Comparison of ENCODE assay signal across 12 mouse cellular contexts in genomic region chr7:30327140-30327539, GRCm38 (mm10). TPM values are rescaled to one million over a fixed set of nuclear protein-coding genes. Genes with fewer than 3 reads are reported as not detected.
DNase-seq lines count a peak whose midpoint lies in the region; ATAC-seq lines count a peak whose summit lies in the region.
"Had no signal": no experiment of that assay in that cellular context is flagged by ENCODE, and none has a peak within 500 bp of the region (broad histone marks: within the 10 kb centered on the region; RNA-seq: fewer than 3 reads in every experiment).

No protein-coding gene starts in this region.

- H3K9ac ChIP-seq in midbrain, embryonic 11.5 days (ENCODE audit: low read length), result no peak overlapping the region
- no peak overlapping the region for H3K9ac ChIP-seq in midbrain, embryonic 15.5 days
- H3K9ac ChIP-seq: embryonic facial prominence, embryonic 12.5 days had no signal

- no peaks in the 10 kb centered on the region for H3K9me3 ChIP-seq in heart, embryonic 10.5 days
- H3K9me3 ChIP-seq in midbrain, embryonic 11.5 days (ENCODE audit: control insufficient read depth, low read length), result no peaks in the 10 kb centered on the region
- H3K9me3 ChIP-seq in midbrain, embryonic 15.5 days, result no peaks in the 10 kb centered on the region
- H3K9me3 ChIP-seq: embryonic facial prominence, embryonic 12.5 days had no signal

- H3K4me3 ChIP-seq in heart, embryonic 10.5 days, result no peak overlapping the region
- no peak overlapping the region for H3K4me3 ChIP-seq in midbrain, embryonic 11.5 days (ENCODE audit: low read depth, low read length)
- H3K4me3 ChIP-seq in midbrain, embryonic 15.5 days, result no peak overlapping the region
- H3K4me3 ChIP-seq: embryonic facial prominence, embryonic 12.5 days had no signal

- H3K27me3 ChIP-seq in heart, embryonic 10.5 days (ENCODE audit: insufficient read depth, poor library complexity, severe bottlenecking), result peaks cover 6% of the 10 kb centered on the region; the same call in 1 of the 2 replicates
- H3K27me3 ChIP-seq in midbrain, embryonic 11.5 days (ENCODE audit: control insufficient read depth, insufficient read depth, low read length), result no peaks in the 10 kb centered on the region
- 0 out of 2 replicates have a peak, but pooled peaks cover 6% of the 10 kb centered on the region for H3K27me3 ChIP-seq in midbrain, embryonic 15.5 days (replicated peaks)

- ATAC-seq in midbrain, embryonic 11.5 days (ENCODE audit: low FRiP score), result no peak
- ATAC-seq in midbrain, embryonic 15.5 days (replicated peaks), result no peak

- H3K36me3 ChIP-seq in heart, embryonic 10.5 days, result no peaks in the 10 kb centered on the region
- H3K36me3 ChIP-seq in midbrain, embryonic 11.5 days (ENCODE audit: control insufficient read depth, insufficient read depth, low read length), result no peaks in the 10 kb centered on the region
- H3K36me3 ChIP-seq in midbrain, embryonic 15.5 days (replicated peaks), result no peaks in the 10 kb centered on the region
- H3K36me3 ChIP-seq: embryonic facial prominence, embryonic 12.5 days had no signal

- intact Hi-C loops in heart, postnatal 10 days (cut with DNase I), result no loop called here

- H3K4me1 ChIP-seq in heart, embryonic 10.5 days, result peaks cover 14% of the 10 kb centered on the region
- peaks cover 5% of the 10 kb centered on the region; the same call in 1 of the 2 replicates for H3K4me1 ChIP-seq in midbrain, embryonic 11.5 days (ENCODE audit: control insufficient read depth, insufficient read depth, low read length)
- H3K4me1 ChIP-seq in midbrain, embryonic 15.5 days, result peaks cover 17% of the 10 kb centered on the region
- H3K4me1 ChIP-seq: embryonic facial prominence, embryonic 12.5 days had no signal

- no peak for DNase-seq in heart, embryonic 10.5 days (ENCODE audit: low spot score)
- DNase-seq in heart, postnatal 10 days, result no peak
- peak; percentile 4 for DNase-seq in midbrain, embryonic 11.5 days (ENCODE audit: low spot score, missing footprints)
- peak; percentile 98 for DNase-seq in cerebellum, postnatal 36 days
- DNase-seq in lung, postnatal 36 days, result peak; percentile 44
- DNase-seq in c-Kit-positive CD71-positive TER-119-positive erythroid progenitor cells, embryonic 14.5 days (ENCODE audit: low spot score), result no peak
- DNase-seq in left cerebral cortex, adult 9 months (ENCODE audit: low spot score in 2 of 2), result no peak
- DNase-seq: adrenal gland, adult 2 months; gastrocnemius, postnatal 25 days had no signal

- no peak overlapping the region for H3K4me2 ChIP-seq in midbrain, embryonic 11.5 days
- H3K4me2 ChIP-seq in midbrain, embryonic 15.5 days, result no peak overlapping the region
- H3K4me2 ChIP-seq: embryonic facial prominence, embryonic 12.5 days had no signal

- H3K27ac ChIP-seq in heart, embryonic 10.5 days, result peak overlapping the region; percentile 24; the same call in 1 of the 2 replicates
- H3K27ac ChIP-seq in midbrain, embryonic 11.5 days (ENCODE audit: low read depth, low read length), result no peak overlapping the region
- H3K27ac ChIP-seq in midbrain, embryonic 15.5 days, result no peak overlapping the region
- H3K27ac ChIP-seq: embryonic facial prominence, embryonic 12.5 days had no signal

- WGBS in heart, embryonic 10.5 days, result 52% methylated on average over 15 of the region's 15 CpGs
- 64% methylated on average over 15 of the region's 15 CpGs for WGBS in midbrain, embryonic 11.5 days
- 55% methylated on average over 15 of the region's 15 CpGs for WGBS in midbrain, embryonic 15.5 days

RNA-seq across cellular contexts. Expression of gene Sdhaf1, which starts 3.4 kb away (rescaled TPM):
- polyA plus RNA-seq in heart, embryonic 10.5 days (2016; fragmentation: Nextera tagmentation; extraction: Ambion mirVana), result 15.1 and 16.4 TPM in 2 replicates
- 10 to 100 TPM; 15.1 to 15.8 TPM for total RNA-seq in heart, postnatal 10 days (2021)
- 23.1 and 24.5 TPM in 2 replicates for polyA plus RNA-seq in midbrain, embryonic 11.5 days (2014; fragmentation: Nextera tagmentation; extraction: Ambion mirVana)
- 16.7 and 17.1 TPM in 2 replicates for polyA plus RNA-seq in midbrain, embryonic 15.5 days (2015; fragmentation: Nextera tagmentation; extraction: Ambion mirVana)

RNA-seq across cellular contexts. Expression of gene E130208F15Rik, which starts 5.6 kb away (rescaled TPM):
- 2.5 and 3.2 TPM in 2 replicates for polyA plus RNA-seq in heart, embryonic 10.5 days (2016; fragmentation: Nextera tagmentation; extraction: Ambion mirVana)
- total RNA-seq in heart, postnatal 10 days (2021), result 1 to 10 TPM in 1 of 2 experiments, under 1 TPM in 1; 0.87 to 1.0 TPM
- polyA plus RNA-seq in midbrain, embryonic 11.5 days (2014; fragmentation: Nextera tagmentation; extraction: Ambion mirVana), result 0.52 TPM in 1 of 2 replicates, not detected in the other
- polyA plus RNA-seq in midbrain, embryonic 15.5 days (2015; fragmentation: Nextera tagmentation; extraction: Ambion mirVana), result 0.23 and 2.0 TPM in 2 replicates
- polyA plus RNA-seq: limb, embryonic 11.5 days had no signal

RNA-seq across cellular contexts. Expression of gene Syne4, which starts 12.5 kb away (rescaled TPM):
- 26.8 and 43.1 TPM in 2 replicates for polyA plus RNA-seq in heart, embryonic 10.5 days (2016; fragmentation: Nextera tagmentation; extraction: Ambion mirVana)
- under 1 TPM; 0.86 to 0.87 TPM for total RNA-seq in heart, postnatal 10 days (2021)
- polyA plus RNA-seq in midbrain, embryonic 11.5 days (2014; fragmentation: Nextera tagmentation; extraction: Ambion mirVana), result 8.2 and 8.4 TPM in 2 replicates
- polyA plus RNA-seq in midbrain, embryonic 15.5 days (2015; fragmentation: Nextera tagmentation; extraction: Ambion mirVana), result 16.6 and 17.5 TPM in 2 replicates

RNA-seq across cellular contexts. Expression of gene Alkbh6, which starts 18.6 kb away (rescaled TPM):
- polyA plus RNA-seq in heart, embryonic 10.5 days (2016; fragmentation: Nextera tagmentation; extraction: Ambion mirVana), result 68.2 and 71.8 TPM in 2 replicates
- 10 to 100 TPM; 26.0 to 27.4 TPM for total RNA-seq in heart, postnatal 10 days (2021)
- polyA plus RNA-seq in midbrain, embryonic 11.5 days (2014; fragmentation: Nextera tagmentation; extraction: Ambion mirVana), result 84.3 and 86.0 TPM in 2 replicates
- polyA plus RNA-seq in midbrain, embryonic 15.5 days (2015; fragmentation: Nextera tagmentation; extraction: Ambion mirVana), result 134 and 135 TPM in 2 replicates

RNA-seq across cellular contexts. Expression of gene Lrfn3, which starts 35.4 kb away (rescaled TPM):
- 1.3 and 2.0 TPM in 2 replicates for polyA plus RNA-seq in heart, embryonic 10.5 days (2016; fragmentation: Nextera tagmentation; extraction: Ambion mirVana)
- 1 to 10 TPM; 1.7 TPM for total RNA-seq in heart, postnatal 10 days (2021)
- 5.3 and 5.9 TPM in 2 replicates for polyA plus RNA-seq in midbrain, embryonic 11.5 days (2014; fragmentation: Nextera tagmentation; extraction: Ambion mirVana)
- 16.3 and 17.9 TPM in 2 replicates for polyA plus RNA-seq in midbrain, embryonic 15.5 days (2015; fragmentation: Nextera tagmentation; extraction: Ambion mirVana)

Comparison
In these comparisons a context has a peak if more than half of its experiments do, and no peak if none do; other contexts are left out.
1. DNase-seq: peak in midbrain, embryonic 11.5 days (single experiment), cerebellum, postnatal 36 days (2 of 2) and lung, postnatal 36 days (single experiment); none in heart, embryonic 10.5 days (single experiment), heart, postnatal 10 days (0 of 2), c-Kit-positive CD71-positive TER-119-positive erythroid progenitor cells, embryonic 14.5 days (single experiment) and left cerebral cortex, adult 9 months (0 of 2).